Mouse (Mus musculus): ENCODE measurements around the gene Oscar.

Gene Oscar

DNA sequence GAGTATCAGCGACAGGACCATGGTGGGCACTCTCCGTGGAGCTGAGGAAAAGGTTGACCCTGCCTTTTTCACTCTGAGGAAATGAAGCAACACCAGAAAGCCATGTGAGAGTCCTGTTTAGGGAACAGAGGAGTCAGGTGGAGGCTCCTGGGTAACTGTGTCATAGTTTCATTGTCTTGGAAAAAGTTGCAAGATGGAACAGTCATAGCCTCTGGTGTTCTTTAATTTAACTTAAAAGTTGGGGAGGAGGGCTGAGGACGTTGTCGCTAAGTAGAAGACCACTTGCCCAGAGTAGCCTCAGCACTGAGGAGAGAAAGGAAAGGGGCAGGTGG lies at the start of gene Oscar:
Gene Oscar (minus strand): TSS at position 101 of the 332 bp plus-strand sequence.
- no peak for DNase-seq (ENCODE audit: low read depth)

DNA sequence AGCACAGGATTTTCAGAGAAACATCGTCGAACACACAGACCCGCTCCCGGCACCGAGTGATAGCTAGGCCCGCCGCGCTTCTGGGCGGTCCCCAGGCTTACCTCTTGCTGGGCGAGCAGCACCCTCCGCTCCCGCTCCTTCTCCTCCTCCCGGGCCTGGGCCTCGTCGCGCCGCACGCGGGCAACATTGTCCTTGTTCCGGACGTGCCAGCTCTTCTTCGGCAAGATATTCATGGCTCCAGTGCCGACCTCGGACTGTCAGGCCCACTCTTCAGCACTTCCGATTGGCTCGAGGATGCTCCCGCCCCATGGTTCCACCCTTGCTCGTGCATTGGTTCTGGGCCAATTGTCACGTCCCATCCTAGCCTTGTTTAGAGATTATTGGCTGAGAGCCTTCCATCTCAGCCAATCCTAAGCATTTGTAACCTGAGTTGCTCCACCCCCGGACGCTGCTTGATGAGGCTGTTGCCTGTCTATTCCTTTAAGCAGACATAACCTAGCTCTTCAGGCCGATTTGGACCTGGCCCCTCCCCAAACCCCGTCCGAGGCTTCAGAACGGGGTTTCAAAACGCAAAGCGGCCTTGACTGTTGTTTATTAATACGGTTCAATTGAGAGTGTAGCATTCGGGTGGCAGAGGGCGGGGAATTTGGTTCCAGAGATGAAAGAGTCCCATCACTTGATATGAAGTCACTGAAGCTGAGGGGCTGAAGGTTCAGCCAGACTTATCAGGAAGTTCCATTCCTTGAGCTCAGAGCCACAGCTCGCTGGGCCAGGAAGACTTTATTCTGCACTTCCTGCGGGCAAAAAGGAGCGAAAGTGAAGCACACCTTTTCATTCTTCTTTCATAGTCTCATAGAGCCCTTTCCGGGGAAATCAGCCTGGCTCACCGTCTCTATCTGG lies 49.5 kb upstream of the Oscar start, which contains the start of gene Leng1:
Gene Leng1 (minus strand): TSS at position 626 of the 900 bp plus-strand sequence.
- peak; percentile 96 for DNase-seq (ENCODE audit: low read depth)

DNA sequence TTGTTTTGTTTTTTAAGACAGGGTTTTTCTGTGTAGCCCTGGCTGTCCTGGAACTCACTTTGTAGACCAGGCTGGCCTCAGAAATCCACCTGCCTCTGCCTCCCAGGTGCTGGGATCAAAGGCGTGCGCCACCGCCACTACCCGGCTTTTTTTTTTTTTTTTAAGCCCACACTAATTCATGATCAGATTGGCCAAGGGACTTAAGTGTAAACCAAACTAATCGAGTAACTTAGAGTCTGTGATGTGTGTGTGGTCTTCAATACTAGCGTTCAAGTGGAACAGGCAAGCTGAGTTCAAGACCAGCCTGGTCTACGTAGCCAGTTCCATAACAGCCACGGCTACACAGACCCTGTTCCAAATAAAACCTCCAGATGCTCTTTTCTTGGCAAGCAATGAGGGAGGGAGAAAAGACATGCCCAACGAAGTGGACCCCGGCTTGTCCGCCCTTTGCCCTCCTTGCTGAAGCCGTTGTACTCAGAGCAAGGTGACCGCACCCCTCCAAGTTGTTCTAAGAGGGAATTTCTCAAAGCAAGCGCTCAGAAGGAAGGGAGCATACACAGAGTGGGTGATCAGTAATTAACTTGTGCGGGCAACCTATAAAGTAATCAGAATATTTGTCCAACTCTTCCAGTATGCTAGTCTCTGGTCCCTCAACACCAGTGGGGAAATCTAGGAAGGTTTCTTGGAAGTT lies 48.7 kb upstream of the Oscar start:
- DNase-seq (ENCODE audit: low read depth) = no peak

DNA sequence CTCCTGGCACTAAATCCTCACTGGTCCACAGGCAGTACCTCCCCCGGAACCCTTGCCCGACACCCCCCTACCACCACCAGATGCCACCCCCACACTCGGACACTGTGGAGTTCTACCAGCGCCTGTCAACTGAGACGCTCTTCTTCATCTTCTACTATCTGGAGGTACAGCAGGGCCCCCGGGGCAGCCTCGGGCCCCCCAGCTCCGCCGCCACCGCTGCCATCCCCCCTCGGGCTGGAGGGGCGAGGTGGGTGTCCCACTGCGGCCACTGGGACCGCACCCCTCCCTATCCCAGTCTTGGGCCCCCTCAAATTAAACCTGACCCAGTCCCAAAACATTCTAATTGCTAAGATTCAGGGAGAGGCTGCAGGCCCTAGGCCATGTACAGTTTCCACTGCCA lies 42.6 kb upstream of the Oscar start:
- no peak for DNase-seq (ENCODE audit: low read depth)

DNA sequence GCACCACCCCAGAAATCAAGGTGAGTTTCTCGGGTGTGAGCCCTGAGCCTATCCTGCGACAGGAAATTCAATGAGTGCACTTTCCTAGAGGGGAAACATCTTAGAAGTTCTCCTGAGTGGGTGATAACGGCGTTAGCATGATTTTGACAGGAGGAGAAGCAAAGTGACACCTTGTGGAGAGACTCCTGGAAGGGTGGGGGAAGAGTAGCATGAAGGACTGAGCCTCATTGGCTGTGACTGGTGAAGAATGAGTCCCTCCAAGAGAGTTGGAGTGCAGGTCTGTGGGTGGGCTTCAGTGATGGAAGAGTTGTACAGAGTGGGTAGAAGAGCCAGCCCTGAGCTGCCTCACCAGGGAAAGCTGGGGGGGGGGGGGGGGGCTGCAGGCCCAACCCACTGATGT lies 41.0 kb upstream of the Oscar start:
- DNase-seq (ENCODE audit: low read depth) = no peak

DNA sequence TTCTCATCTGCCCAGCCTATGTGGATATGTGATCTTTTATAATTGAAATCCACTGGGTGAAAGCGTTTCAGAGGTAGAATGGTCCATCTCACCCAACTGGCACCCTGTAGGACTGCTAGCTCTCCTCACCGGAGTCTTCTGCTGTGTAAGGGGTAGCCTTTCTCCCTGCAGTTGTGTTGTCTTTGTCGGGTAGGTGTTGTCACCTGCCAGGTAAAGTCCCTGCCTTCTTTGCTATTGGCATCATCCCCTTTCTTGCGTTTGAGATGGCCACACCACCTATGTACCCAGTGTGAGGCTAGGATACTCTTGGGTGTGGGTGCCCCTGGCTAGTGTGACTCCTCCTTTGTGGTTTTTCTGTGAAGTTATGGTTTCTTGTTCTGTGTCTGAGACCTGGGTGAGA lies 30.7 kb upstream of the Oscar start:
- no peak for DNase-seq (ENCODE audit: low read depth)

DNA sequence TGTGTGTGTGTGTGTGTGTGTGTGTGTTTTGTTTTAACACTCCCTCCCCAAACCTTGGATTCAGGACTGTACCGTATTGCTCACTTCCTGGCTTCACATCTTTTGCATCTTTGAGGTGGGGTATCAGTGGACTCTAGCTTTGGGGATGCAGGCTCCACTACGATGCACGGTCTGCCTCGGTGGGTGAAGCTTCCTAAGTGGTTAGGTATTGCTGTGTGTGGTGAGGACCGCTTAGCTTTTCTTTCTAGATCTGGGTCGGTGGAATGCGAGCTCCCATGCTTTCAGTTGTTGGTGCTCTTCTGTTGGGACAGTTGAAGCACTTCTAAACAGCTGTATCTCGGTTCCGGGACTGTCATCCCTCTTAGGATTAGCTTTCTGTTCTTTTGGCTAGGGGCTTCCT lies 30.2 kb upstream of the Oscar start:
- no peak for DNase-seq (ENCODE audit: low read depth)

DNA sequence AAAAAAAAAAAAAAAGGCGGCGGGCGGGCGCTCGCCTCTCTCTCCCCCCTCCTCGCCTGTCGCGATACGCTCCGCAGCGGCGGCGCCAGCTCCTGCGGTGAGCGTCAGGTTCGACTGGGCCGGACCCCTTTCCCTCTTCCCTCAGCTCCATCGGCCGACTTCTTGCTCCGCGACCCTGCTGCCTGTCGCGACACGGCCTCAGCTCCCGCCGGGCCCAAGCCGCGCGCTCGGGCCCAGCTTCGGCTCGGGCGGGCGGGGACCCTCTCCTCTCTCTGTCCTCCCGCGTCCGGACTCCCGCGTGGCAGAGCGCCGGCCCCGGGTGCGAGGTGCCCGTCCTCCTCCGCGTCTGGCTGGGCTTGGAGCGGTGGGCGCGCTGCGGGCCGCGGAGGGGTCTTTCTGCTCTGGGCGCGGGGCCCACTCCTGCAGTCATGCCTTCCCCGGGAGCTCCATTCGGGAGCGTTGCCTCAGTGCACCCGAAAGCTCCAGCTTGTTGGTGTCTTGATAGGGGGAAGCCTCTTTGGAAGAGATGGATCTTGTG lies 29.6 kb upstream of the Oscar start:
- no peak for DNase-seq (ENCODE audit: low read depth)

DNA sequence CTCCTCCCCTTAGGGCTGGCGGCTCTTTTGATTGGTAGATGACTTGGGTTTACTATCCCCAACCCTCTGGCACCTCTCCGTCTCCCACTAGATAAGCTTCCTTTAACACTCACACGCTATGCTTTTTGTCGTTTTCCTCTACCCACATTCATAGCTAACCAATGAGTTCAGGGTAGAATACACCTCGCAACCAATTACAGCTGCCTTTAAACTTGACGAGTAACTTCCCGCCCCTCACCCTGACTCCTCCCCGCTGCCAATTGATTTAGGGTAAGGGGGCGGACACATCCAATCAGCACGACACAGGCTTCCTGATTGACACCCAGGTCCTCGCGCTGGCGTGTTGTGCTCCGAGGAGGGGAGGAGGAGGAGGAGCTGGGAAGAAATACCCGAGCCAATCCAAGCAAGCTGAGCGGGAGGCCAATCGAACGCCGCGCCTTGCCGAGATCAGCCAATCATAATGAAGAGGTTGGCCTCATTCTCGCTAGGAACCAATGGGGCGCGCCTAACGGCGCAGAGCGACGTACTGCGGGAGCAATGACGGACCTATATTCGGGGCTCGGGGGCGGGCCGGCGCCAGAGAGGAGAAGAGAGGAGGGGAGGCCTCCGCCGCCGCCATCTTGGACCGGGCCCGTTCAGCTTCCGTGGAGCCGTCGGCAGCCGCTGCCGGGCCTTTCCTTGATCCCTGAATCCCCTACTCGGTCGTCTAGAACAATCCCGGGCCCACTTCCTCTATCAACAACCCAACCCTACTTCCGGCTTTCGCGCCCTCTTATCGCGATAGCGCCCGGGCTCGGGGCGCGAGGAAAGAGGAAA lies 28.9 kb upstream of the Oscar start, which contains the start of gene Cnot3:
Gene Cnot3 (plus strand): TSS at position 597 of the 816 bp plus-strand sequence.
- peak; percentile 97 for DNase-seq (ENCODE audit: low read depth)

DNA sequence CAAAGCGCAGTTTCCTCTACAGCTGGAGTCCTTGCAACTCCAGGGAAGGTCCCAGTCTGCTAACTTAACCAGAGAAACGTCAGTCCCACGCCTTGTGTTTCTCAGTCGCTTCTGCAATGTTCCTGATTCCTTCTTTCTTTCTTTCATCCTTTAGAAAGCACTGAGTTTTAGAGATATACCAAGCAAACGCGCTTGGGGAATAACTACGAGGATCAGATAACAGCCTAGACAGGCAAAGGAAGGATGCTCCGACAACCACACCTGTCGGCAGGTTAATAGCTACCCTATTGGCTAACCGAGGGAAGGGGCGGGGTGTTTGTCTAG lies 28.4 kb upstream of the Oscar start:
- DNase-seq (ENCODE audit: low read depth) = no peak

DNA sequence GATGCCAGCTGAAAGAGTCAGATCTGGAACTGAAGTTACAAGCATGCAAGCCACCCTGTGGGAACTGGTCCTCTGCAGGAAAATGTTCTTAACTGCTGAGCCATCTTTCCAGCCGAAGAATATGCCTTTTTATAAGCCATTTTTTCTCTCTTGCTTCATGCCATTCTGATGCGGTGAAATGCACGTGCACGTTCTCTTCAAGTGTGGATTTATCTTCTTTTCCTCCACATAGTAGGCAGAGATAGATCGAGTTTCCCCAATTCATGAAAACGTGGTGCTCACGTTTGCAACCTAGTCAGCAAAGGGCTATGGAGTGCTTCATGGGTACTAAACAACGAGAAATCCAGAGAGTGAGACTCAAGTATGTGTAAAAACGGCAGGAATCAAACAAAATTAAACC lies 27.9 kb upstream of the Oscar start:
- DNase-seq (ENCODE audit: low read depth) = no peak

DNA sequence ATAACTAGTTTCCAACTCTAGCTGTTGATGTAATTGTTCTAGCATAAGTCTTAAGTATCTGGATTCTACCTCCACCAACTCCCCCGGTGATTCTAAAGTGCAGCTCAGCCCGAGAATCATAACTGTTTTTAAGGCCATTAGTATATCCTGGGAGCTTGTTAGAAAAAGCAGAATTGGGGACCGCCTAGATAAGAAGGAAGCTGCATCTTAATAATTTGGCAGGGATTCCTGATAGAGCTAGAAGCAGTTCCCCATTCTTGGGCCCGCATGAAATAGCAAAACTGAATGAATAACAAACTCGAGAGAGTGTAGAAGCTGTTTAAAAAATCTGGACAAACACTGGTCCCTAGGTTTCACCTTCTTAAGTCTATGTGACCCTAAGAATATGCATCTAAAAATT lies 27.5 kb upstream of the Oscar start:
- DNase-seq (ENCODE audit: low read depth) = no peak

DNA sequence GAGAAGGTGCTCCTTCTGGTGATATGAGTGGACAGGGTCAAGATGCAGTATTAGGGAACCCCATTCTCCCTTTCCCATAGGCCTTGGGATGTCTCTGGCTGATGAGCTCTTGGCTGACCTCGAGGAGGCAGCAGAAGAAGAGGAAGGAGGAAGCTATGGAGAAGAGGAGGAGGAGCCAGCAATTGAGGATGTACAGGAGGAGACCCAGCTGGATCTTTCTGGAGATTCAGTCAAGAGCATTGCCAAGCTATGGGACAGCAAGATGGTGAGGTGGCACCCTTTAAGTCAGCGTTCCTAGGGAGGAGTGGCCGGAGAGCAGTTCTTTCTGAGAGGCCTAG lies 14.5 kb upstream of the Oscar start:
- no peak for DNase-seq (ENCODE audit: low read depth)

DNA sequence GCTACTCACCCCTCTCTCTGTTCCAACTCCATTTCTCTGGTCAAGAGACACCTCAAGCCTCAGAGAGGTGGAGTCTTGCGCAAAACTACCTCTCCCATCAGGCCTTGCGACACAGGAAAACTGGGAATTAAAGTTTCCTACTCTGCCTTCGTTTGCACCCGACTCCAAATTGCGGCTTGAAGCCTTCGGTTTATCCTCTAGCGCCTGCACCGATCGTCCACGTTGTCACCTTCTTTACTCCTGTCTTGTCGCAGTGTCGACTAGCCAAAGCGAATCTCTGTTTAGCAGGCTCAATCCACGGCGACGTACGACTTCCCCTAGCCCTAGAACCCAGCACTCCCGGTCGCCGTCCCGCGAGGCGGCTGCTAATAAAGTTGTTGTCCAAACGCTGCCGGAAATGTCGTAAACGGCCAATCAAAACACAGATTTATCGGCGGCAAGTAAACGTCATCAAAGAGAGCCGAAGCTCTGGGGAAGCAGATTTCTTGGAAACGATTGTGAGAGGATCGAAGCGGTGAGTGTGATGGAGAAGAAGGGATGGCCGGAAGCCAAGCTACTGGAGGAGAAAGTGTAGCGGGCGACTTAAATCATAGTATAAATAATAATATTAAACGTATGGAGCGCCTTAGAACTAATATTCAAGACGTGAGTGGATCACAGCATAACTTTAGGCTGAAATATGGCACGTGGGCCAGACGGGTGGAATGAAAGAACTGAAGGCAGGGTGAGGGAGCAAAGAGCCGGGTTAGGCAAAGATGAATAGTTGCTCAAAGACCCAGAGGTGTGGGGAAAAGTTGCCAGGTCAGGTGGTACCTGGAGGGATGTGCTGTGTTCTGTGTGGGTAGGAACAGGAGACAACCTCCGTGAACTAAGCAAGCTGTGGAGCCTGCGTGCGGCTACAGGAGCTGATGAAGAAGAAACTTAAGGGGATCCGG lies 13.9 kb upstream of the Oscar start, which contains the start of the genes Tfpt and Prpf31:
Gene Tfpt (minus strand): TSS at position 387 of the 935 bp plus-strand sequence.
Gene Prpf31 (plus strand): TSS at position 443 of the 935 bp plus-strand sequence.
- DNase-seq (ENCODE audit: low read depth) = peak; percentile 91

DNA sequence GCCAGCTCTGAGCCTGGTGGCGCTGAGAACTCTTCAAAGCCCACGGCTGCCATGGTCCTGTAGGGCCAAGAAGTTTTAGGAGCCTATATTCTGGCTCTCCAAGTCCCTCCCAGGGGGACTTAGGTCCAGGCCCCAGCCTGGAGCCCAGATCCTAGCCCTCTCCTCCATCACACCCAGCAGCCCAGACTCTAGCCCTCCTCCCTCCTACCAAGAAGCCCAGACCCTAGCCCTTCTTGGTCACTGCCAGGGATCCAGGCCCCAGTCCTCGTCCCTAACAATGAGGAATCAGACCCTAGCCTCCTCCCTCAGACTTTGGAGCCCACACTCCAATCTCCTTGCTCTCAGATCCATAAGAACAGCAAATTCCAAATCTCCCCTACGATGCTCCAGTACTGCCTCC lies 13.1 kb upstream of the Oscar start:
- no peak for DNase-seq (ENCODE audit: low read depth)

DNA sequence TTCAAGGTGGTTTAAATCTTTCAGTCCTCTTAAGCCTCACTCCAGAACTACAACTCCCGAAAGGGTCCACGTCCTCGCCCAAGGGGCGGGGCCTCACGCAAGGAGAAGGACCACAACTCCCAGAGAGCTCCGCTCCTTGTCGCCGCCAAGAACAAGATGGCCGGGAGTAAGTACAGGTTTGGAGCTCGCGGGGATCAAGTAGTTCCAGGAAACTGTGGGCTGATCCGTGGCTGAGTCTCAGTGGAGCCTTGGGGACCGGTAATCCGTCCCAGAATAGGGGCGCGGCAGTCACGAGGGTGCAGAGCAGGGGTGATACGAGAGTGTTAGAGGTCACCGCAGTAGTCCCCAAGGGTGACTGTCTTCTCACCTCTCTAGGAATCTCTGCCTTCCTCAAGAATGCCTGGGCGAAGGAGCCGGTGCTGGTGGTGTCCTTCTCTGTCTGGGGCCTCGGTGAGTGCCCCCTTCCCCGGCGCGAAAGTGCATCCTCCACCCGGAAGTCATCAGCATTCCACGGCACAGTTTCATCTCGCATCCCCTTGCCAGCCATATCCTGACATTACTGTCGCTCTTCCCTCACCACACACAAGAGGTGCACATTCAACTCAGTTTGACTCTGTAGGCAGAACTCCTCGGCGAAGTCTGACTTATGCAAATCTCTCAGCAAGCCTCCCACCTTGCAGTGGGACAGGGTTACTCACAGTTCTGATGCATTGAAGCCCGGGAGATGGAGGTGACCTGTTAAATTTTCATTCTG lies 1.5 kb upstream of the Oscar start, which contains the start of gene Ndufa3:
Gene Ndufa3 (plus strand): TSS at position 132 of the 754 bp plus-strand sequence.
- peak; percentile 89 for DNase-seq (ENCODE audit: low read depth)

DNA sequence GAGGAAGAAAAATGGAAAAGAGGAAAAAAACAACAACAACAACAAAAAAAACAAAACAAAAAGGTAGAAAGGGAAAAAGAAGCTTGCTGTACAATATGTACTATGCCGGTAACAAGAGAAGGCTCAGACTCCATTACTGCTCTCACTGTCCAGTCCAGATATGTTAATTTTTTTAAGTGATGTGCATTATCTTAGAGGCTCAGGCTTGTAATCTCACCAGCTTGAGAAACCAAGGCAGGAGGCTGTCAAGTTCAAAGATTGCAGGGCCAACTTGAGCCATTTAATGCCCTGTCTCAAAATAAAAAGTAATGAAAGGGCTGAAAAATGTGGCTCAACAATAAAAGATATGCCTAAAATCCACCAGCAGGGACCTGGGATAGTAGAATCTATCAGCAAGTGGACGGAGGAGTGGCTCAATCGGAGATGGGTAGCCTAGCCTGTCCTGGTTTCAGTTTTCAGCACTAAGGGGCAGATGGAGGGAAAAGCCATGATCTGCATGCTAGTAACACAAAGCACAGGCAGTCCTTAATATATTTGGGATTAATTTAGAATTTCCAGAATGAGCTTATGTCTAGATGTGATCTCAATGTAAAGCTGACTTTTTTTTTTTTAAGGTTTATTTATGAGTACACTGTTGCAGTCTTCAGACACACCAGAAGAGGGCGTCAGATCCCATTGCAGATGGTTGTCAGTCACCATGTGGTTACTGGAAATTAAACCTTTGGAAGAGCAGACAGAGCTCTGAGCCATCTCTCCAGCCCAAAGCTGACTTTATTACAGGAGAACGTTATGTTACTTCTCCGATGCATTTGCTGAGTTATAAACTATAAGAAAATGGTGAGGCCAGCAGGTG lies 658 bp upstream of the Oscar start:
- DNase-seq (ENCODE audit: low read depth) = no peak

DNA sequence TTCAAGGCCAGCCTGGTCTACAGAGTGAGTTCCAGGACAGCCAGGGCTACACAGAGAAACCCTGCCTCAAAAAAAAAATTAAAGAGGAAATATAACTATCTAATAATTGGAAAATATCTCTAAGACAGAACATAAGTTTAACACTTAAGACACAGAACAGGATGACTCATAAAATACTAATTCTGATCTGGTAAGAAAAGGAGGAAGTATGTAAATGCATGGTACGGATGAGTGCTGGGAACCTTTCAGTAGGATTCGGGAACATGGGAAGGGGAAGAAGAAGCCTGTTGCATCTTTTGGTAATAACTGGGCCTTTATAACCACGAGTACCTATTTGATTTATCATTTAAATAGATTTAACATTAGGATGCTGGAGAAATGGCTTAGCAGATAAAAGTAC lies 1.9 kb downstream of the Oscar start:
- no peak for DNase-seq (ENCODE audit: low read depth)

DNA sequence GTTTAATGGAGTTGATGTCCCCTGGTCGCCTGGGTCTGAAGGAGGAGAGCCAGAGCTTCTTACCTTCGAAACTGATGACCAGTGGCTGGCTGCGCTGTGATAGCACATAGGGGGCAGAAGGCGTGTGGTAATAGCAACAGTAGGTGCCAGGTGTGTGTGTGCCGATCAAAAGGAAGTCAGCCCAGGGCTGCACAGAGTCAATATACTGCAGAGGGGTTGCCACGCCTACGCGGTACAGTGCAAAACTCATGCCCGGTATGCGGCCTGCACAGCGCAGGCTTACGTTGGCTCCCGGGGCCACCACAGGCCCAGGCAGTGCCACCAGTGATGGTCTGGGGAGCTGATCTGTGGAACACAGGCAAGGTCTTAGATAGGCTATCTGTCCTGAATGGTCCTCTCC lies 5.0 kb downstream of the Oscar start:
- DNase-seq (ENCODE audit: low read depth) = no peak

Measured in c-Kit-positive CD71-negative TER-119-negative erythroid progenitor cells, embryonic 14.5 days (primary cell).